Mouse (Mus musculus): ENCODE measurements around the gene Ciz1.

DNA sequence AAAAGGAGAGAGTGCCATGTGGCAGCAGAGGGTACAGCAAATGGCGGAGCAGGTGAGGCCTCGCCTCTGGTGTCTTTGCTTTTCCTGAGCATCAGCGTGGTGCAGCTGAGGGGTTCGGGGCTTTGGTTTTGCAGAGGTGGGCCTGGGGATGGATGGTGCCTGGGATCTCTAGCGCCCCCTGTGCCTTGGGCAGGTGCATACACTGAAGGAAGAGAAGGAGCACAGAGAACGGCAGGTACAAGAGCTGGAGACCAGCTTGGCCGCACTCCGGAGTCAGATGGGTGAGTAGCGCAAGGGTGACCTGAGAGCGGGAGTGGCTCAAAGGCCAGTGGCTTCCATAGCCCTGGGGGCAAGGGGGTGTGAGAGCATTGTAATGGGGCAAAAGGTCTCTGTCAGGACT is 49.2 kb upstream of the Ciz1 start:
- peak; percentile 50; the same call in 1 of the 2 replicates for TF ChIP-seq CTCF (IDR thresholded peaks at IDR 0.05; ENCODE audit: borderline replicate concordance, insufficient read depth, low read length)
- no peak for TF ChIP-seq POLR2A (IDR thresholded peaks at IDR 0.05; ENCODE audit: low read depth, low read length)

Data from embryonic fibroblast, embryonic 13.5 days (primary cell).